Mouse (Mus musculus) inflammation-experienced regulatory T-cells, adult 6 months (primary cell): Measurements from ENCODE around the gene Mok. TPM values are rescaled to one million over a fixed set of nuclear protein-coding genes. Genes with fewer than 3 reads are reported as not detected.
A peak's percentile ranks its signal among the peaks of the same experiment; 100 is the strongest.

Experiments used
- ATAC-seq: one replicate; pipeline ENCODE4 v1.8.0; 2017
- polyA plus RNA-seq, 3 experiments: library from polyadenylated mRNA; unstranded; fragments of 100-300 nt; shearing (Covaris generic); gene quantifications; one replicate each; pipeline ENCODE4 v1.2.1; 2017

Mok gene
- polyA plus RNA-seq, 3 experiments from 2014 or later = 0.50 to 0.57 TPM; not detected in 1

DNA sequence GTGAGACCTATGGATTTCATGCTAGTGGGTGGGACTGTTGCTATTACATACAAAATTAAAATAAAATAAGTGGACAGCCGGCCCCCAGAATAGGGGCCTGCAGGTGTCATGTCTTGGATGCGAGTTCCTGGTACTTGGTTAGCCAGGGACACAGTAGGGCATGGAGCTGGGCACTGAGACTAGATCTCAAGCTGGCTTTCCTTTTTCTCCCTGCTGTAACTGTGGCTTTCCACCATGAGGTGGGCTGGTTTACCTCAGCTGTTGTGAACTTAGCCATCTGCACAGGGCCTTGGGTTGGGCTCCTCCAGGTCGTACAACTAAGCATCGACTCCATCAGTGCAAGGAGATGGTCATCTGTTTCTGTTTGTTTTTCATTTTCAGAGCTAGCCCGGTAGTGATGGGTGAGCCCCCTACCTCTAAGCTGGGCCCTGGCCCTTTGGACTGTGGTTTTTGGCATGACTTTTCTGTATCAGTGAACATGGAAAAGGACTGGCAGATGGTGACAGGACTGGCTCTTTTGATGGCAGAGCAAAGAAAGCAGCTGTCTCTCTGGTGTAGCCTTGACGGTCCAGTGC lies 5.5 kb upstream of the Mok start:
- ATAC-seq = no peak

DNA sequence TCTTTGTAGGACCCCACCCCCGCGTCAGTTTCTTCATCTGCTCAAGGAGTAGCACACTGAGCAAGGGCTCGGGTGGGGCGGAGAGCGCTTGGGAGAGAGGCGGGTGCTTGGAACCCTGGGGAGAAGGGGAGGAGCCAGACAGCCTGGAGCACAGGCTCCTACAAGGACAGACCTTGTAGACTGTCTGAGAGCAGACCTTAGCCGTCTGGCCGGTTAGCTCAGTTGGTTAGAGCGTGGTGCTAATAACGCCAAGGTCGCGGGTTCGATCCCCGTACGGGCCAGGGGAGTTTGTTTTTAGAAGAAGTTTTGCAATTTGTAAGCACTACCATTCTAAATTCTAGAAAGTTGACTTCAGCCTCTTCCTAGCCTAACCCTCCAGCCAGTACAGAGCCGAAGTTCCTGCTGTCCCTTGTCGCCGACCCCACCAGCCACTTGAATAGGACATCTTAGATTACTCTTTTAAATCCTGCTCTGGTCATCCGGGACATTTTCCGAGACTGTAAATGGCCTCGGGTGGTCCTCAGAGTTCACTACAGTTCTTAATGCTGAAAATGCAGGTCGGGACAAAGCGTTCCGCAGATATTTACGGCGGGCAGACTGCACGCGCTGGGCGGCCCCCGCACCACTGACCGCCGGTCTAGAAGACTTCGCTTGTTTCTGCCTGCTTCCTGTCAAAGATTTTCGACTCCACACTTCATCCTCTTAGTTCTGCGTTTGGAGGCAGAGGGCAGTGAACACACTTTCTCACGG lies 4.6 kb upstream of the Mok start:
- no peak for ATAC-seq

DNA sequence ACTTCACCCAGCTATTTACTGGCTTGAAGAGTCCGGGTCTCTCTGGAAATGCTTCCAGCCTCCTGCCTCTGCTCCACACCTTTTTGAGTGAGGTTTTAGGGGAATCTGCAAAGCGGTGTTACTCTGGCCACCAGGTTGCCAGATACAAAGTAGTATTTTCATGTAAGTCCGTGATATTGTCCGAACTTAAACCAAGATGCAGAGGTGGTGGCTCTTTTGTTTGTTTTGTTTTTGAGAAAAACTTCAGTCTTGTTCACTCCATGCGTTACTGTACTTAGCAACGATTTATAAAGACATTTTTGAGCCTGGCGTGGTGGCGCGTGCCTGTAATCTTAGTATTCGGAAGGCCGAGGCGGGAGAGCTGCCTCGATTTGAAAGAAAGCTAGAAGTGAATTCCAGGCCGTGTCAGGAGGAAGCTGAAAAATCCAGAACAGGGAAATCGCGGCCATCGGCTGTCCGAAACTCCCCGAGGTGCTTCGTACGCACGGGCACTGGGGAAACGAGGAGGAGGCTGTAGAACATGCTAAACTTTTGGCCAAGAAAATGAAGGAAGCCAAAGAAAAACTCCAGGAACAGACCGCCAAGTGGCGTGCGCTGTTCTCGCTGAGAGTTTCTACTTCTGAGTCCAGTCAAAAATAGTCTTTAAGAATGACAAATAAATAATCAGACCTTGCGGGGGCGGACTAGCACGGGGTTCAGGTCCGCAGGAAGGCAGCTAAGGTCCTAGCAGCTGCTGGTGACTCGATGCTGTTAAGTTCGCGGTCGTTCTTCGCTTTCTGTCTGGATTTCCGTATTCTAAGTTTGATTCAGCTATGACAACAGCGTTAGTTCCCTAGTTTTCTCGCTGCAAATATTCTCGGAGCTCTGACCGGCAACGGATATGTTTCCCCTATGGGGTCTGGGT lies 3.7 kb upstream of the Mok start:
- ATAC-seq = no peak

DNA sequence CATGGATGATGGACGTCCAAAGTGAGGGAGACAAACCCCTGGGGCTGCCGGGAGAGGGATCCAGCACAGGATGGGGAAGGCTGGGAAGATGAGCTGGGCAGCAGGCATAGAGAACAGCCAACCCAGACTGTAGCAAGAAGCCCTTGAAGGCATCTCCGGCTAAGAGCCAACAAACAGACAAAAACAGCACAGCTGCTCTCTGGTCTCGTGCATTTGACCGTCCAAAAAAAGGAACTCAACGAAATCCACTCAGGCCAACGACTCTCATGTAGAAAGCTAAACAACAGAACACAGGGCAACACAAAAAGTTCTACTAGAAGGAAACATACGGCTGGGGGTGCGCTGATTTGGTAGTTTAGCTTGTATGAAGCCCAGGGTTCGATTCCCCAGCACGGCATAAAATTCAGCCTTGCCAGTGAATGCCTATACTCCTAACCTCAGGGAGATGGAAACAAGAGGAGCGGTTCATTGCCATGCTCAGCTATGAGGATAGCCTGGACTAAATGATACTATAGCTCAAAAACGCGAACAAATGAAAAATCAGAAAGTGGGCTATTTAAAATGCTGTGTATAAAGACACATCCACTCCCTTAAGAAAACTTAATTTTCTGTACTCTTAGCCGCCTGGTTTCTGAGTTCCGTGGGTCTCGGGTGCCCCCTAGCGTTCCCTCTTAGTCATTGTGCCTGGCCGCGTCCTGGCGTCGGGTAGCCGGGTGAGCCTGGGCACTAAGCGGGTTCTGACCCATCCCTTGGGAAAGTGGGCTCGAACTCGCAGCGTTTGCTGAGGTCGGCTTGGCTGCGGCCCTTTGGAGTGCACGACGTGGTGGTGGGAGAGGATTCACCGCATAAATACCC lies 2.7 kb upstream of the Mok start:
- peak; percentile 62 for ATAC-seq

DNA sequence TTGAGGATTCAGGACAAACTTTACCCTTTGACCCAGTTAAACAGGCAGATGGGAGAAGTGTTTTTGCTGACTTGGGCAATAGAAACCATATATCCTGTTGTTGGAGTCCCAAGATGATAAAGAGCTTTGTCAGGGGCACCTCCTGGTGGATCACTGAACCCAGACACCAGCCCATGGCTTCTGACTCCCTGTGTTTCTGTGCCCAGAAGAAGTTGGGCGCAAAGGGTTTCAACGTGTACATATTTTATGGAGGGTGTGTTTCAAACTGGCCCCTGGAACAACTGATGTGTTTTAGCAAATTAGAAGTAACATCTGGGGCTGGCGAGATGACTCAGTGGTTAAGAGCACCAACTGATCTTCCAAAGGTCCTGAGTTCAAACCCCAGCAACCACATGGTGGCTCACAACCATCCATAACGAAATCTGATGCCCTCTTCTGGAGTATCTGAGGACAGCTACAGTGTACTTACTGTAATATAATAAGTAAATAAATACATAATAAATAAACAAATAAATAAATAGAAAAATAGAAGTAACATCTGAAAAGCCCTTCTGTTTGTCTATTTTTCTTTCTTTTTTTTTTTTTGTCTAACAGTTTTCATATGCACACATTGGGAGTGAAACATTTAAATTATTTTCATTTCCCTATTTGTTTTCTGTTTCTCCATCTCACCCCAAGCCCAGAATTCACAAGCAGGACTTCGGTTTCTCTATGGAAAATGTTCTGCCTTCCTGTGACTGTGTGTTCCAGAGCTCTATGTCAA lies 1.2 kb upstream of the Mok start:
- ATAC-seq = no peak

DNA sequence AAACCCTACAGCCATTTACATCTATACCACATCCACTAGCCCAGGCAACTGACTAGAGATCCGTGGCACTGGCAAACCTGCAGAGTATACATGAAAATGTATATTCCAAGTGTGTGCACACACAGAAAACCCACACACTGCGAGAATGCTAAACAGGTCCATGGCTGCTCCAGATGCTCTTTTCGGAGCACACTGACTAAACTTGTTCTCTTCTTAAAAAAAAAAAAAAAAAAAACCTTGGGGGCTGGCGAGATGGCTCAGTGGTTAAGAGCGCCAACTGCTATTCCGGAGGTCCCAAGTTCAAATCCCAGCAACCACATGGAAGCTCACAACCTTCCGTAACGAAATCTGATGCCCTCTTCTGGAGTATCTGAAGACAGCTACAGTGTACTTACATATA lies 2.9 kb downstream of the Mok start:
- ATAC-seq = no peak

DNA sequence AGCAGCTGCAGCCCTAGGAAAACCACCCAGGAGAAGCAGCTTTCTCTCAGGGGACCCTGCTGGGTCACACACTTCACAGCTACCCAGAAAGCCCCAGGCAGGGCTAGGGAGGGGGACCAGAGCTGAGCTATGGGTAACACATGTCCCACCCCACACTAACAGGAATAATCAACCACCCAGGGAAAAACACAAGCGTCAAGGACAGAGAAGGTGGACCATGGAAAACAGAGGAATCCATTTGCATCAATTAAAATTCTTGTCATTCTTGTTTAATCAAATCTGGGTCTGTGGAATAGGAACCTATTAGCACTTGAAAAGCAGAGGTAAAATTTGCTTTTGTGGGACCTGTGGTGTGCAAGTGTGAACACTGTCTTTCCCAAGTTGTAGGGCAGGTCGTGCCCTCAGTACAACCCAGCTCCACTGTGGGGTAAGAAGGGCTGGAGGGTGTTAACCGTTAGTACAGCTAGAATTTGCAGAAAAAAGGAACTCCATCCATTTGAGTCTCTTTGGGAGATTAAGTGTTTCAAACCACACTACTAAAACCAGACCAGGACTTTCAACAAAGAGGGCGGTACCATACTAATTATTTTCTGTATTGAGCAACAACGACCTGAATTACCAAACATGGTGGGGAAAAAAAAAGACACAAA lies 3.4 kb downstream of the Mok start:
- ATAC-seq = no peak

DNA sequence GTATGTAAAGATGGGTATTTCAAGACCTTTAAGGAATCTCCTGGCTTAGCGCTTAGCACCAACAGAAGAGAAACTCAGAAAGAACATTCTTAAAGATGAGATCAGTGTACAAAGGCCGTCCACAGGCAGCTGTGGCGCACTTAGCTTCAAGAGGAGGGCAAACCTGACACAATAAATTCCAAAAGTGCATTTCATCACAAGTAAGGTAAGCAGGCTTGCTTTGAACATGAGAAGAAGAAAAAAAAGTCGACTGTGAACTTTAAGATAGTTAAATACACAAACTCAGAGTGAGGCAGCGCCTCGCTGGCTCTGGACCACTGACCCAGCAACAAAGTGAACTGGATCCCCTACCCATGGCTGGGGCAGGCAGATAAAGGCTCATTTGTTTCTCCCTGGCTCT lies 4.0 kb downstream of the Mok start:
- no peak for ATAC-seq

DNA sequence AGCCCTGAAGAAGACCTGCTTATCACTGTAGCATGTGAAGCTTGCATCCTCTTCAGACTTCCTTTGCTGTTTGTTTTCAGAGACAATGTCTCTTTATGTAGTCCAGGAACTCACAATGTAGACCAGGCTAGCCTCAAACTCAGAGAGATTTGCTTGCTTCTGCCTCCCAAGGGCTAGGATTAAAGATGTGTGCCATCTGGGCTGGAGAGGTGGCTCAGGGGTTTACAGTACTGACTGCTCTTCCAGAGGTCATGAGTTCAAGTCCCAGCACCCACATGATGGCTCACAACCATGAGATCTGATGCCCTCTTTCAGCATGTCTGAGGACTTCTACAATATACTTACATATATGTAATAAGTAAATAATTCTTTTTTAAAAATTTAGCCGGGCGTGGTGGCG lies 5.6 kb downstream of the Mok start:
- ATAC-seq = no peak

DNA sequence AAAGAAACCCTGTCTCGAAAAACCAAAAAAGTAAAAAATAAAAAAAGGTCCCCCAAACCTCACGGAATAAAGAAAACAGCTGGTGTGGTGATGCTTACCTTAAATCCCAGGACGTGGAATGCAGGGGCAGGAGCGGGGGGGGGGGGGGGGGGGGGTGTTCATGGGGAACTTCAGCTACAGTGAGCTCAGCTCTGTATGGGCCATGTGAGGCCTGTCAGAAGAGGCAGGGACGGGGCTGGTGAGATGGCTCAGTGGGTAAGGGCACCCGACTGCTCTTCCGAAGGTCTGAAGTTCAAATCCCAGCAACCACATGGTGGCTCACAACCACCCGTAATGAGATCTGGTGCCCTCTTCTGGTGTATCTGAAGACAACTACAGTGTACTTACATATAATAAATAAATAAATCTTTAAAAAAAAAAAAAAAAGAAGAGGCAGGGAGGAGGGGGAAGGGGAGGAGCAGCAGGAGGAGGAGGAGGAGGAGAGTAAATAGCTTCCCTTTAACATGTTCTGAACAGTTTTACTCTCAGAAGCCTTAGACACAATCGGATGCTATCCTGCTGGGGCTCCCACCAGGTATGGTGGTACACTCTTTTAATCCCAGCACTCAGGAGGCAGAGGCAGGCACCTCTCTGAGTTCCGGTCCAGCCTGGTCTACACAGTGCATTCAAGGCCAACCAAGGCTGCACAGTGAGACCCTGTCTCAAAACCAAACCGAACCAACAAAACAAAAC lies 10.3 kb downstream of the Mok start:
- no peak for ATAC-seq

DNA sequence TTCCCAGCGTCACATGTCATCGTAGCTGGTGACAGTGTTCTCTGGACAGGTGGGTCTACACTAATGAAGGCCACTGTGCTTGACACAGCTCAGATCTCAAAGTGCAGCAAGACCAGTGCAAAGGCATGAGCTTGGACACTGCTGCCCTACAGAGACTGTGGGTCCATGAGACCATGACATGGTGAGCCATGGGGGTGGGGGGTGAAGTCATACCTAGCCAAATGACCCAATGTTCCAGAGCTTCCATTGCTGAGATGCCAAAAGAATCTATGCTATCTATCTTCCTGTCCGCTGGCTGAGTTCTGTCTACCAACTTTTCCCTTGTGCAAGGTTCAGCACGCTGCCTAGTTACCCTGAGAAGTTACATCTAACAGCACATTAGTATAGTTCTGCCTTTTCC lies 11.8 kb downstream of the Mok start:
- no peak for ATAC-seq

DNA sequence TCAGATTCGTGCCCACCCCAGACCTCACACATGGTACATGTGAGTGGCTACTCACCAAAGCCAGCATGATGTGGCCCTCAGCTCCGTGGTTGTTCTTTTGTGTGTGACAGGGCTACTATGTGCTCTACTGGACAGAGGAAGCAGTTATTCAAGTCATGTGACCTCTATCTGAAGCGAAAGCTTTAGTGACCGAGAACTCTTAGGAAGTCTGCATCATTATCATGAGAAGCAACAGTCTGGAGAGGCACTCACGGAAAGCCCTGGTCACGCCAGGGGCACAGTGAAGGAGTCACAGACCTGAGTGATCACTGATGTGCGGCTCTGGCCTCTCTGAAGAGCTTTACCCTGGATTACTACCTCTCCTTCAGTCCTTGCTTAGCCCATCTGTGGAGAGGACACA lies 18.4 kb downstream of the Mok start:
- ATAC-seq = no peak

DNA sequence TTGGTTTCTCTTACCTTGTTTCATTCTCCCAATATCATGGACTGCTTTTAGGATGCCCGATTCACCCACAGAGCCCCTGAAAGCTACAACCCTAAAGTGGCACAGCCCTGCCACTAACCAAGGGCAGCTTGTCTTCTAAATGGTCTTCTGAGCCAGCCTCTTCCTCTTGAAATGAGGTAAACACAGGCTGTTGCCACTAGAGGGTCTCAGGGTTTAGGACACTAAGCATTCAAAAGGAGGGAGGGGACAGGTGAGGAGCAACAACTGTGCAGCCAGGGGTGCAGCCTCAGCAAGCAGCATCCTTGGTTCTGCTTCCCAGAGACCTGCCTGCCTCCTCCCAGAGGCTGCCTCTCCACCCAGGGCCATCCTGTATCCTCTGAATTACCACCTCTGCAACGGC lies 19.0 kb downstream of the Mok start:
- no peak for ATAC-seq

DNA sequence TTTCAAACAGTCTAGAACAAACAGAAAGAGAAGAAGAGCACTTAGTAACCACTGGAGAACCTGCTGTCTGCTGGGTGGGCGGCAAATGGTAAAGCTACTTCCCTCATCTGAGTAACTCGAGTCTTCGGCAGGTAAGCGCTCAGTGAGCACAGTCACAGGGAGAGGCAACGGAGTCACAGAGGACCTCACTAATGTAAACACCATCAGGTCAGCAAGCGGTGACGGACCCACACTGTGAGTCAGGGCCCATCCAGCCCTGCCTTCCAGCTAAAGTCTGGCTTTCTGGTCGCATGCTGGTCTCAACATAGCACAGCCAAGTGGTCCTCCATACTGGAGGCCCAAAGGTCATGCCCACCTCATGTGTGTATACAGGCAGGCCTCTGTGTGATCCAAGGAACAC lies 21.4 kb downstream of the Mok start:
- ATAC-seq = no peak

DNA sequence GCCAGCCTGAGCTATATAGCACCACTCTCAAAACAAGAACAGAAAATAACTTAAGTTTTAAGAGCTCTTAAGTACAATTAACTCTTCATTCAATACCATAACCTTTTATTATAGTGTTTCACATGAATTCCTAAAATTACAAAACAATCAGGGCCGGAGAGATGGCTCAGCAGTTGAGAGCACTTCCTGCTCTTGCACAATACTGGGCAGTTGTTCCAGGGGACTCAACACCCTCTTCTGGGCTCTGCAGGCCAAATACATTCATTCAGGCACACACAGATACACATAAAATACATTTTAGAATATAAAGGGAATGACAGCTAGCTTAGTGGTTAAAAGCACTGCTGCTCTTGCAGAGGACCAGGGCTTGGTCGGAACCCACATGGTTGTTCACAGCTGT lies 23.9 kb downstream of the Mok start:
- ATAC-seq = no peak

DNA sequence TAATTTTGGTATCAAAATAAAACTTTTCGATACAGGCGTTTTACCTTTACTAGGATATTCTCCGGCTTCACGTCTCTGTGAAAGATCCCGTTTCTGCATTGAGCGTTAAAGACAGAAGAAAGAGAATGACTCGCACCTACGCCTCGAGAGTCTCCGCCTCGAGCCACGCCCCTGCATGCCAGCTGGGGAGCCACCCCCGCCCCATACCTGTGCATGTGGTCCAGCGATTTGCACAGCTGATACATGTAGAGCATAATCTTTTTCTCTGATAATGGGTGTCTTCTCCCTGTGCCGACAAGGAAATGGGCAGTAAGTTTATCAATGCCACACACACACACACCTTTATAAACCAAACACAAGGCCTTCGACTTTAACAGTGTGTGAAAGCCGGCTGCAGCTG lies 25.8 kb downstream of the Mok start:
- no peak for ATAC-seq

DNA sequence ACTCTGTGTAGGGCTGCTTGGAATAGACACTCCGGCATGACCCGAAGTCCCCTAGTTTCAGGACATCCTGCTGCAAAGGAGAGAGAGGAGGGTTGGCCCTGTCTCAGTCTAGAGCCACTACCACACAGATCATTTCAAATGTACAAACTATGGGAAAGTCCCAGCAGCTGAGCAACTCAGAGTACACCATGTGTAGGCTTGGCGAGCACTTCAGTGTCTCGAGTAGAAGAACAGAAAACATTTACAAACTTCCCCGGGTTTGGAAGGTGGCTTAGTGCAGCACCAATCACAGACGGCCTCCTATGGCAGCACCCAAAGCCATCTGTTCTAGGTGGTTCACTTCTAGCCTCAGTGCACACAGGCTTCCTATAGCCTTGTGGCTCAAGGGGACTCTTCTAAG lies 27.1 kb downstream of the Mok start:
- no peak for ATAC-seq

DNA sequence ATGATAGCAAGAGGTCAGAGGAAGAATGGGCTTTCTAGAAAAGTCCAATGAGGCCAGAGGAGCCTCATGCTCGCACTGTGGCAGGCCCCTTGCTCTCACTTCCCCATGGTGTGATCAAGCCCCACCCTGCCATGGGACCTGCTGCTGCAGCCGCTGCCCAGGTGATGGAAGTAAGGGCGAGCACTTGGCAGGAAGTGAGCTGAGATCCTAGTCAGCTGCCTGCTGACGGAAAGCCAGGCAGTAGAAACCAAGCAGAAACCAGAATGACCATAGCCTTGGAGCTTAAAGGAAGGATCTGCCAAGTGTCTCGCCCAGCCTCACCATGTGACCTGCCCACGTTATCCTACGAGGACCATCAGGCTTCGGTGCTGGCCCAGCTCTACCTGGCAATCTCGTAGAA lies 27.6 kb downstream of the Mok start:
- no peak for ATAC-seq

DNA sequence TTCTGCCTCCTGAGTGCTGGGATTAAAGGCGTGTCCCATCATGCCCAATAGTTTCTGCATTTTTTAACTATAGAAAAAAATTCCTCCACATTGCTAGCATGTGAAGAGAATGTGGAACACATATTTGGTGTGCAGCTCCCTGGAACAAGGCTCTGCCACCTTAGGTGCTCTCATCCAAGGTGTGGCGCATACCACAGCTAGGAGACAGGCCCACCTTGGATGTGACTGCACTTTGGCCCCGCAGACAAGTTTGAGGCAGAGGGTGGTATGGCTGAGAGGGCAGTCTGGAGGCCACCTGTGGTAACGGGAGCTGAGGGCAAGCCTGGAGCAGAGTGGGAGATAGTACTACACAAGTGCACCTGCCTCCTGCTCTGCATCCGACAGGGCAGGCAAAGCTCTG lies 31.9 kb downstream of the Mok start:
- no peak for ATAC-seq

DNA sequence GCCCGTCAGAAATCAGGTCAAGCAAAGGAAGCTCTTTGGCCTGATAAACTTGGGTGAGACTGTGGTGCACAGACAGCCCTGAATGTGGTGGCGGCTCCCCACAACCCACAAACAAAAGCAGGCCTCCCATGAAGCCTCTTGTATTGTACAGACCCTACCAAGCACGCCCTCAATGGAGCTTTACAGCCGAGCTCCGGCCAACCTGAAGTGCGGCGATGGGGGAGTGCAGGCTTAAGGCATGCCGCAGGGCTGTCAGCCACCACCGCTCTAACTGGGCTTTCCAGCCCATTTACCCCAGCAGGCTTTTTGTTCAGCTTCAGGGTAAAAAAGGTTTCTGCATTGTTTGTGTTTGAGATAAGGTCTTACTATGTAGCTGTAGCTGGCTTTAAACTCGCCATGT lies 32.3 kb downstream of the Mok start:
- ATAC-seq = no peak
